Mouse (Mus musculus) midbrain, embryonic 11.5 days (tissue): ENCODE data around the gene Xpo5. TPM values are rescaled to one million over a fixed set of nuclear protein-coding genes. Genes with fewer than 3 reads are reported as not detected.

Experiments
- ATAC-seq: fragments of 200-750 bp; cut with Nextera tagmentation; 2 replicates; pipeline ENCODE4 v1.8.0; 2017; ENCODE audit warnings: moderate TSS enrichment, moderate library complexity; ENCODE audit not compliant: low FRiP score
- DNase-seq: peaks from one replicate; pipeline ENCODE4 v3.0.0; 2015; ENCODE audit warnings: low spot score; ENCODE audit errors: missing footprints
- H3K27ac ChIP-seq: fragments of 300-500 bp; sonication (generic); 2 replicates; pipeline ENCODE4 v1.5.1; 2014; ENCODE audit warnings: low read depth, low read length
- H3K27me3 ChIP-seq: fragments of 300-500 bp; sonication (generic); 2 replicates; pipeline ENCODE4 v1.6.1; 2014; ENCODE audit warnings: mild to moderate bottlenecking, low read length, moderate library complexity, mixed read lengths; ENCODE audit not compliant: control insufficient read depth, insufficient read depth
- H3K36me3 ChIP-seq: fragments of 300-500 bp; sonication (generic); 2 replicates; pipeline ENCODE4 v1.6.1; 2014; ENCODE audit warnings: mild to moderate bottlenecking, low read length, moderate library complexity, mixed read lengths; ENCODE audit not compliant: control insufficient read depth, insufficient read depth
- H3K4me1 ChIP-seq: fragments of 300-500 bp; sonication (generic); 2 replicates; pipeline ENCODE4 v1.6.1; 2014; ENCODE audit warnings: low read length; ENCODE audit not compliant: control insufficient read depth, insufficient read depth
- H3K4me2 ChIP-seq: fragments of 300-500 bp; sonication (generic); 2 replicates; pipeline ENCODE4 v1.6.1; 2014; ENCODE audit warnings: mild to moderate bottlenecking, moderate library complexity
- H3K4me3 ChIP-seq: fragments of 300-500 bp; sonication (generic); 2 replicates; pipeline ENCODE4 v1.5.1; 2014; ENCODE audit warnings: low read depth, low read length
- H3K9ac ChIP-seq: fragments of 300-500 bp; sonication (generic); 2 replicates; pipeline ENCODE4 v1.6.1; 2014; ENCODE audit warnings: low read length
- H3K9me3 ChIP-seq: fragments of 300-500 bp; sonication (generic); 2 replicates; pipeline ENCODE4 v1.6.1; 2016; ENCODE audit warnings: low read length; ENCODE audit not compliant: control insufficient read depth
- WGBS: fragments of 180-500 bp; shearing (Covaris S2); extraction: QIAGEN DNeasy Blood & Tissue Kit; methylation state at CpG from one replicate; pipeline ENCODE4 v1.1.7; 2014; 5-methylcytosine and 5-hydroxymethylcytosine counted together
- polyA plus RNA-seq: library from polyadenylated mRNA; unstranded; fragments of >200 nt; fragmentation: Nextera tagmentation; extraction: Ambion mirVana; gene quantifications from 2 replicates; pipeline ENCODE4 v1.2.1, GENCODE M21; 2014

The Xpo5 gene
- polyA plus RNA-seq, 1 experiment from 2014 or later = 73.3 TPM

DNA sequence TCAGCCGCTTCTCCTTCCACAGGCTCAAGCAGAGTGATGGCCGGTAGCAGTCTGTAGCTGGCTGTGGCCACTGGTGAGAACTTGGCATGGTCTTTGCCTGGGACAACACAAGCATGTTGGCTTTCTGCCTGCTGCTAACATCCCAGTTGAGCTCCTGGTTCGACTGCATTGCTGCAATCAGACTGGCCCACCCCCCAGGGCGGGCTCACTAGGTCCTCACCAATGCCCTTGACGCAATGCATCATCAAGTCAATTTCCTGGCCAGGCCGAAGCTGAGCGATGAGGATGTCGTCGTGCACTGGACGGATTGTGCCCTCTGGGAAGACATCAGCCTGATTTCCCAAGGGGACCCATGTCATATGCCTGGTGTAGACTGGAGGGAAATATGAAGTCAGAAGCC is 42.0 kb downstream of the Xpo5 start:
- Histone ChIP-seq H3K27me3 (no peaks in the 10 kb centered on the region), H3K27ac (no peak overlapping the region), H3K9me3 (no peaks in the 10 kb centered on the region), H3K4me2 (no peak overlapping the region), H3K9ac (no peak overlapping the region), H3K4me3 (no peak overlapping the region), H3K36me3 (peaks cover 34% of the 10 kb centered on the region), H3K4me1 (peaks cover 15% of the 10 kb centered on the region)
- DNase-seq = no peak
- no peak for ATAC-seq
- WGBS = 90% methylated on average over 10 of the region's 10 CpGs

DNA sequence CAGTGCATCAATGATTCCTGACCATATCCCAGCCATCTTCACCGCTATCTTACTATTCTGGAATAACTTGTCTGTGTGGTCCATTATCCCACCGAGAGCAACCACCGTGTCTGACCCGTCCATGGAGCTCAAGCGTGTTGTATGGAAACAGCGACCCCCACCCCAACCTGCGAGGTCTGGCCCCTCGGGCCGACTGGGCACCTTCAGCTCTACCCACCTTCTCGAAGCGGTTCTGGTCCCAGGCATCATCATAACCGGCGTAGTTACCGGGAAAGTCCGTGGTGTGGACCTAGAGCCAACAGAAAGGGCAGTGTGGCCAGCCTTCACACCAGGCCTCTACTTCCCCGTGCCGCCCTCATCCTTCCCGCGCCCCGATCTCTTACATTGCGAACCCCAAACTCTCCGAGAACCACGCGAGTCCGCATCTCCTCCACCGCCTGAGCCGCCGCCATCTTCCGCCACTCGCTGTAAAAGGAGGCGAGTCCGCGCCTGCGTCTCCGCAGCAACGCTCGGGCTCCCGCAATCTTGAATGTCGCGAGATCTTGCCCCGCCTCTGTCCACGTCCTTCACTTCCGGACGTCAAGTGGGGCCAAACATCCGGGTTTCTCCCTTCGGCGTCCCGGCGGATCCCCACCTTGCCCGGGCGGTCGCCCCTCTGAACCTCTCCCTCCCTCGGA is 45.1 kb downstream of the Xpo5 start, which contains the start of the genes Polr1c and Yipf3:
Gene Polr1c, minus strand, starts transcription at position 543 of the 677 bp plus-strand sequence.
Gene Yipf3, plus strand, starts transcription at position 569 of the 677 bp plus-strand sequence.
- Histone ChIP-seq H3K9me3 (no peaks in the 10 kb centered on the region), H3K36me3 (peaks cover 34% of the 10 kb centered on the region), H3K4me2 (peak within 1 kb of the TSS; percentile 95), H3K27ac (peak within 1 kb of the TSS; percentile 32; the same call in 1 of the 2 replicates), H3K4me1 (peaks cover 15% of the 10 kb centered on the region), H3K4me3 (peak within 1 kb of the TSS; percentile 97), H3K9ac (peak within 1 kb of the TSS; percentile 93), H3K27me3 (no peaks in the 10 kb centered on the region)
- ATAC-seq (peak; percentile 93), DNase-seq (peak; percentile 99)
- under 1% methylated on average over 53 of the region's 53 CpGs for WGBS

GRCm38 (mm10) chr17:46248189-46248522 is 45.6 kb downstream of the Xpo5 start:
- peak overlapping the region; percentile 95 for H3K4me2 ChIP-seq
- peak overlapping the region; percentile 93 for H3K9ac ChIP-seq
- peaks cover 15% of the 10 kb centered on the region for H3K4me1 ChIP-seq
- 1% methylated on average over 37 of the region's 37 CpGs for WGBS
- no peaks in the 10 kb centered on the region for H3K27me3 ChIP-seq
- peak overlapping the region; percentile 97 for H3K4me3 ChIP-seq
- DNase-seq (no peak), ATAC-seq (peak; percentile 58)
- H3K9me3 ChIP-seq = no peaks in the 10 kb centered on the region
- H3K36me3 ChIP-seq = peaks cover 34% of the 10 kb centered on the region
- H3K27ac ChIP-seq = no peak overlapping the region

DNA sequence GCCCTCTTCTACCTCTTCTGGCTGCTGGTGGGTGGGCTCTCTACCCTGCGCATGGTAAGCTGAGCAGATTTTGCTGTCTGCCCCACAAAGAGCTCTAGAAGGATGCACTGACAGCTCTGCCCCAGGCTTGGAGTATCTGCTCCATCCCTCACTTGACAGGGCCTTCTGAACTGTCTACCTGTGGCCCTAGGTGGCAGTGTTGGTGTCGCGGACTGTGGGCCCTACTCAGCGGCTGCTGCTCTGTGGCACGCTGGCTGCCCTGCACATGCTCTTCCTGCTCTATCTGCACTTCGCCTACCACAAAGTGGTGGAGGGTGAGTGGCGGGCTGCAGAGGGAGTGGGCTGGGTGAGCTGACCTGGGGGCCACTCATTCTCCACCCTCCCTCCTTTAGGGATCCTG is 48.6 kb downstream of the Xpo5 start:
- Histone ChIP-seq H3K36me3 (peaks cover 13% of the 10 kb centered on the region), H3K27ac (no peak overlapping the region), H3K27me3 (peaks cover 11% of the 10 kb centered on the region; the same call in 1 of the 2 replicates), H3K9me3 (no peaks in the 10 kb centered on the region), H3K9ac (no peak overlapping the region), H3K4me2 (no peak overlapping the region), H3K4me3 (no peak overlapping the region), H3K4me1 (peaks cover 22% of the 10 kb centered on the region)
- no peak for DNase-seq
- WGBS = 85% methylated on average over 7 of the region's 7 CpGs
- no peak for ATAC-seq

- DNase-seq (peak; percentile 90), ATAC-seq (no peak)
- peak overlapping the region; percentile 68; the same call in 1 of the 2 replicates for H3K4me3 ChIP-seq
- H3K27ac ChIP-seq = no peak overlapping the region
- peaks cover 16% of the 10 kb centered on the region for H3K36me3 ChIP-seq
- peak overlapping the region; percentile 98 for H3K4me2 ChIP-seq
- H3K4me1 ChIP-seq = peaks cover 15% of the 10 kb centered on the region
- 53% methylated on average over 14 of the region's 14 CpGs for WGBS
- peaks cover 11% of the 10 kb centered on the region; the same call in 1 of the 2 replicates for H3K27me3 ChIP-seq
- no peaks in the 10 kb centered on the region for H3K9me3 ChIP-seq
- H3K9ac ChIP-seq = no peak overlapping the region
Measured at GRCm38 (mm10) chr17:46252571-46253451, 50.2 kb downstream of the Xpo5 start.

DNA sequence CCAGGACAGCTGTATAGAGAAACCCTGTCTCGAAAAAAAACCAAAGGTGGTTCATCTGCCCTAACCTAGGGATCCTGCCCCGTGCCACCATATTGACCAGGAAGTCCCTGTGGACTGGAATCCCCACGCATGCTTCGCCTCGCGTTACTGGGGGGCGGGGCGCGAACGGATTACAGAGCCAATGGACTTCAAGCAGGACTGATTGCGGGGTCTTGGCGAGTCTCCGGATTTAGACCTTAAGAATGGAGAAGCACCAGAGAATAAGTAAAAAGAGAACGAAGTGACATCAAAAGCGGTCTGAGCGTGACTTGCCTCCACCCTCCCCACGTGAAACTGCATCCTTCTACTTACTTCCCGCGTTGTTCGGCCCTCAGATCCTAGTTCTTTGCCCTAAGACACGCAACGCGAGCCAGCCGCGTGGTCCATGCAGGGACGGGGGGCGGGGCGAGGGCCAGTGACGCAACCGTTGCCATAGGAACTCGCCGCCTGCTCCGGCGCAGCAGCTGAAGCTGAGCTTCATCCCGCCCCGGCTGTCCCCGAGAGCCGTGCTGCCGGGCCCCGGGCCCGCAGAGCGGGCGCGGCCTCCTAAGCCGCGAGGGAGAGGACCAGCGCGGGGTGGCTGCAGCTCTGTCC is 51.0 kb downstream of the Xpo5 start, which contains the start of gene Lrrc73:
Gene Lrrc73, plus strand, starts transcription at position 80 of the 633 bp plus-strand sequence.
- ATAC-seq = peak; percentile 90
- no peak within 1 kb of the TSS; the same call in 1 of the 2 replicates for H3K27ac ChIP-seq
- peaks cover 11% of the 10 kb centered on the region; the same call in 1 of the 2 replicates for H3K27me3 ChIP-seq
- H3K9ac ChIP-seq = peak within 1 kb of the TSS; percentile 65
- peak within 1 kb of the TSS; percentile 98 for H3K4me2 ChIP-seq
- H3K36me3 ChIP-seq = peaks cover 16% of the 10 kb centered on the region
- H3K9me3 ChIP-seq = no peaks in the 10 kb centered on the region
- DNase-seq = peak; percentile 99
- peaks cover 14% of the 10 kb centered on the region for H3K4me1 ChIP-seq
- peak within 1 kb of the TSS; percentile 68 for H3K4me3 ChIP-seq
- 2% methylated on average over 47 of the region's 48 CpGs for WGBS

DNA sequence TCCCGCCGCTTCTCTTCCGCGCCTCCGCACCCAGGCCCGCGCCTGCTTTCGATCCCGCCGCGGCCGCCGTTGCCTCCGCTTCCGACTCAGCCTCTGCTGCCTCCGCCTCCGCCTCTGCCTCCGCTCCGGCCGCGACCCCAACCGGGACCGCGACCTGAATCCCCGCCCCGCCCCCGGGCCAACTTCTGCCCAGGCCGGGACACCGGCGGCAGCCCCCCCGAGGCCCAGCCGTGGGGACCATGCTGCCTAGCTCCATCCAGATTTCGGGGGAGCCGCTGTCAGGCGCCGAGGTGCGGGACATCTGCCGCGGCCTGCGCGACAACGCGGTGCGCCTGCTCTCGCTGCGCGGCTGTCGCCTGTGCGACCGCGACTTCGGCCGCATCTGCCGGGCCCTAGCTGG is 51.5 kb downstream of the Xpo5 start:
- peak overlapping the region; percentile 68 for H3K4me3 ChIP-seq
- under 1% methylated on average over 41 of the region's 54 CpGs for WGBS
- DNase-seq (peak; percentile 92), ATAC-seq (peak; percentile 58)
- H3K4me1 ChIP-seq = peaks cover 9% of the 10 kb centered on the region
- peak overlapping the region; percentile 98 for H3K4me2 ChIP-seq
- peaks cover 11% of the 10 kb centered on the region; the same call in 1 of the 2 replicates for H3K27me3 ChIP-seq
- no peaks in the 10 kb centered on the region for H3K9me3 ChIP-seq
- H3K36me3 ChIP-seq = peaks cover 20% of the 10 kb centered on the region
- H3K9ac ChIP-seq = peak overlapping the region; percentile 65
- no peak overlapping the region; the same call in 1 of the 2 replicates for H3K27ac ChIP-seq

GRCm38 (mm10) chr17:46255147-46255546 is 52.6 kb downstream of the Xpo5 start:
- Histone ChIP-seq H3K27ac (no peak overlapping the region), H3K36me3 (peaks cover 28% of the 10 kb centered on the region), H3K9me3 (no peaks in the 10 kb centered on the region), H3K4me3 (no peak overlapping the region), H3K9ac (no peak overlapping the region; the same call in 1 of the 2 replicates), H3K4me1 (peaks cover 7% of the 10 kb centered on the region), H3K4me2 (peak overlapping the region; percentile 98; the same call in 1 of the 2 replicates), H3K27me3 (peaks cover 11% of the 10 kb centered on the region; the same call in 1 of the 2 replicates)
- ATAC-seq (no peak), DNase-seq (peak; percentile 84)
- WGBS = 33% methylated on average over 6 of the region's 6 CpGs
